Mouse (Mus musculus) bone marrow, adult 2 months (tissue): ENCODE results near the gene Myo16. TPM values are rescaled to one million over a fixed set of nuclear protein-coding genes. Genes with fewer than 3 reads are reported as not detected.

Experiments used
- H3K27ac ChIP-seq: fragments of 200-500 bp; 2 replicates; pipeline ENCODE4 v1.5.1; 2012; ENCODE audit warnings: low read depth, mild to moderate bottlenecking, control low read depth, inconsistent platforms, low read length; ENCODE audit not compliant: control insufficient read depth, poor library complexity, insufficient read depth
- H3K4me1 ChIP-seq: fragments of 200-500 bp; 2 replicates; pipeline ENCODE4 v1.6.1; 2011; ENCODE audit warnings: low read length; ENCODE audit not compliant: control insufficient read depth, insufficient read depth
- H3K4me3 ChIP-seq: fragments of 200-500 bp; replicated peaks from 2 replicates; pipeline ENCODE3; 2011; ENCODE audit warnings: mild to moderate bottlenecking, low read depth, low read length, control low read depth; ENCODE audit not compliant: control insufficient read depth
- CTCF ChIP-seq: fragments of 200-500 bp; IDR thresholded peaks from 2 replicates; pipeline ENCODE4 v1.5.1; 2011; ENCODE audit warnings: low read length, control low read depth; ENCODE audit not compliant: control insufficient read depth, insufficient read depth
- POLR2A ChIP-seq: fragments of 200-500 bp; IDR thresholded peaks from 2 replicates; pipeline ENCODE4 v1.6.1; 2011; ENCODE audit warnings: low read depth, mild to moderate bottlenecking, control low read depth, low read length, borderline replicate concordance; ENCODE audit not compliant: control insufficient read depth
- WGBS: fragments of 180-500 bp; shearing (Covaris S2); methylation state at CpG from one replicate; pipeline ENCODE4 v1.1.7; 2018; 5-methylcytosine and 5-hydroxymethylcytosine counted together
- polyA plus RNA-seq: library from polyadenylated mRNA; stranded (reverse); fragments of >200 nt; gene quantifications from 2 replicates; pipeline ENCODE4 v1.2.4, GENCODE M21; 2011; ENCODE audit warnings: low replicate concordance; ENCODE audit not compliant: missing spikeins, insufficient read depth, insufficient read length

Myo16 gene
- polyA plus RNA-seq, 1 experiment: not detected

DNA sequence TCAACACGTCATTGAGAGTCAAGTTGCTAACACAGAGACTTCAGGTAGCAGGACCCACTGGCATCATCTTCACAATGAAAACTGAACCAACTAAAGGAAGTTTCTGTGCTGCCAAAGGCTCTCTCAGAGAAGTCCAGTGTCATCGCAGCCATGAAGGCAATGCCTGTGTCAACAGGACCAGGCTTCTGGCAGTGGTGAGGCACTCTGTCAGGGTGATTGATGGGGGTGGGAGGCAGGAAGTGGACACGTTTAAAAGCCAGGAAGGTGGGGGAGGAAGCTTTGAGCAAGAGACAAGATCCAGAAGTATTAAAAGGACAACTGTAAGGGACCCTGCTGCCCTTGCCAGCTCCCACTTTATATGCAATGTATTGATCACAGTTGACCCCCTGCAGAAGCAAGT is 314.8 kb downstream of the Myo16 start:
- WGBS: 27% methylated on average over 3 of the region's 3 CpGs
- Histone ChIP-seq H3K27ac (no peak overlapping the region), H3K4me3 (no peak overlapping the region), H3K4me1 (no peaks in the 10 kb centered on the region)
- no peak for TF ChIP-seq POLR2A
- TF ChIP-seq CTCF: no peak

DNA sequence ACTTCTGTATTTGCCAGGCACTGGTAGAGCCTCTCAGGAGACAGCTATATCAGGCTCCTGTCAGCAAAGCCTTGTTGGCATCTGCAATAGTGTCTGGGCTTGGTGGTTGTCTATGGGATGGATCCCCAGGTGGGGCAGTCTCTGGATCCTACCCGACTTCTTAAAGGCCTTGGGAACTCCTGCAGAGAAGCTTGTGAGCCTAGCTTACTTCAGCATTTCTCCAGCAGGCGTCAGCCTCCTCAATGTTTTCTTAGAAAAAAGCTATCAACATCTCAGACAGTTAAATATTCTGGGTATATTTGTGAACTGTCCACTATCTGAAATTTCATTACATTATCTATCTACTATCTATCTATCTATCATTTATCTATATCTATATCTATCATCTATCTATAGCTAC is 315.9 kb downstream of the Myo16 start:
- no peaks in the 10 kb centered on the region for H3K4me1 ChIP-seq
- no peak overlapping the region for H3K27ac ChIP-seq
- no peak for TF ChIP-seq CTCF
- TF ChIP-seq POLR2A: no peak
- no peak overlapping the region for H3K4me3 ChIP-seq
- 64% methylated on average over 2 of the region's 2 CpGs for WGBS

DNA sequence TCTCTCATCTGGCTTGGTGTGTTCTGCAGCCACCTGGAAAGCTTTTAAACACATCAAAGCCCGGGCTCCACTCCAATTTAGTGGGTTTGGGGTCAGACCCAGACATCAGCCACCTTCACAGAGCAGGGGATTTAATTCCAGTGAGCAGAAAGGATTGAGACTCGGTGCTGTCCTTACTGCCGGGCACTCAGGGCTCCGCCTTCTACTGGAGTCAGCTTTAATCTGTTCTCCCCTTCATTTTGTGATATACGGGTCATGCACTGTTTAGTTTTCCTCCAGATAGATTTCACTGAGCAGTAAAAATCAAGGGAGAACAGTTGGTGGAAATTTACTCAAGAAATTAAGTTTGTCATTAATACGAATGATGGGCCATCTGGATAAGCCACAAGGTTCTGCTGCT is 316.6 kb downstream of the Myo16 start:
- Histone ChIP-seq H3K4me1 (no peaks in the 10 kb centered on the region), H3K27ac (no peak overlapping the region), H3K4me3 (no peak overlapping the region)
- WGBS: 64% methylated on average over 6 of the region's 6 CpGs
- TF ChIP-seq POLR2A: no peak
- TF ChIP-seq CTCF: no peak

DNA sequence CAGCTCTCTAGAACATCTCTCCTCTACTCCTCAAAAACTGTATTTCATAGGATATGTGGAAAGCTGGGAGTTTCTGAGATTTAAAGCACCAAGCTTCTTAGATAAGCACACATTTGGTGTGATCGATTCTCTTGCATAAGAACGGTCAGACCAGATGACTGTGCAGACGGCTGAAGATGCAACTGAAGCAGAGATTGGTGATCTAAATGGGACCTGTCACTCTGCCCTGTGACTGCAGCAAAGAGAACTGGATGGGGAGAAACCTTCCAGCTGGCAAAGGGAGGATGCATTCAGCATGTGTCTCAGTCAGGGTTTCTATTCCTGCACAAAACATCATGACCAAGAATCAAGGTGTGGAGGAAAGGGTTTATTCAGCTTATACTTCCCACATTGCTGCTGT is 318.7 kb downstream of the Myo16 start:
- Histone ChIP-seq H3K27ac (no peak overlapping the region), H3K4me1 (no peaks in the 10 kb centered on the region), H3K4me3 (no peak overlapping the region)
- TF ChIP-seq CTCF (no peak), POLR2A (no peak)
- 78% methylated on average over 3 of the region's 3 CpGs for WGBS

DNA sequence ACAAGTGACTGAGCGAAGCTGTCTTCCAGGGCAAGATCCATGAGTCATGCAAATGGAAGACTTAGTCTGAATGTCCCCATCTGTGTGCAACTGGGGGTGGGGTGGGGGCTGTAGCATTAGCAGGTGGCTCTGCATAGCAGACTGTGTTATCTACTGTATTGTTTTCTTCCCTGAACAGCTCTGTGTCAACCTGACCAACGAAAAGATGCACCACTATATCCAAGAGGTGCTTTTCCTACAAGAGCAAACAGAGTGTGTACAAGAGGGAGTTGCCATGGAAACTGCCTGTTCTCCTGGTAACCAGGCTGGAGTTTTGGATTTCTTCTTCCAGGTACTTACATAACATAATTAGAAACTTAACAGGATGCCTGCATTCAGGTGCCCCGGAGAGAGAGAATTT is 320.7 kb downstream of the Myo16 start:
- Histone ChIP-seq H3K4me1 (no peaks in the 10 kb centered on the region), H3K27ac (no peak overlapping the region), H3K4me3 (no peak overlapping the region)
- TF ChIP-seq CTCF (no peak), POLR2A (no peak)
- 74% methylated on average over 3 of the region's 3 CpGs for WGBS

DNA sequence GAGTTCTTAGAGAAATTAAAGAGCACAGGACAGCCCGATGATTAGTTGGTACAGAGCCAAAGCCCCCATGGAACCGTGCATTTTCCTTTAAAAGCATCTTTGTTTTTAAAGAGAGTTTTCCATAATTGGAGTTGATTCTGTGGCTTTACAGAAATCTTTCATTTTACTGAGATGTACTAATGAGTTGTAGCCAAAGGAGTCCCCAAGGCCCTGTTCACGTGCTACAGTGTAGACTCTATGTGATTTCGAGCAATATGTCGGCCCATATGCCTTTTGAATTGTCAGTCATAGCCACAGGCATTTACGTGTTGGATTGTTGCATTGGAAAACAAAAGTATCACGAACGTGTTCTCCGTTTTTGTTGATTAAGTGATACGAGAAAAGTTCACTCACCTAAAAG is 325.3 kb downstream of the Myo16 start:
- Histone ChIP-seq H3K4me1 (no peaks in the 10 kb centered on the region), H3K4me3 (no peak overlapping the region), H3K27ac (no peak overlapping the region)
- WGBS: 87% methylated on average over 10 of the region's 10 CpGs
- no peak for TF ChIP-seq POLR2A
- TF ChIP-seq CTCF: no peak

DNA sequence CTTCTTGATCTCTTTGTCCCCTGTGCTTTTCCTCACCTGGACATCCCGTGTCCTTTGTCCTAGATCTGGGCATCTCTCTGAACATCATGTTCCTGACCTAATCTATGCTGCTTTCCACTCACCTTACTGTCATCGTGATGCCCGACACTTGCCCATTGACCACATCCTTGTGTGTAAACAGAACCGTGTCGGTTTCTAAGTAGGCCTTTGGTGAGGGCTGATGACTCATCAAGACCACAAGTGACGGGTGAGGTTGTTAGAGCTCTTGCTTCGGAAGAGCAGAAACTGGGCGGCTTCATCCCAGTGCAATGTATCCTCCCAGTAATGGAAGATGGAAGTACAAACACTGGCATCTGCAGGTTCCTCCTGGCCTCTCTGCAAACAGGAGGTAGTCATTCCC is 327.1 kb downstream of the Myo16 start:
- WGBS: 20% methylated on average over 8 of the region's 8 CpGs
- H3K4me1 ChIP-seq: no peaks in the 10 kb centered on the region
- H3K4me3 ChIP-seq: no peak overlapping the region
- no peak overlapping the region for H3K27ac ChIP-seq
- TF ChIP-seq POLR2A (no peak), CTCF (no peak)

DNA sequence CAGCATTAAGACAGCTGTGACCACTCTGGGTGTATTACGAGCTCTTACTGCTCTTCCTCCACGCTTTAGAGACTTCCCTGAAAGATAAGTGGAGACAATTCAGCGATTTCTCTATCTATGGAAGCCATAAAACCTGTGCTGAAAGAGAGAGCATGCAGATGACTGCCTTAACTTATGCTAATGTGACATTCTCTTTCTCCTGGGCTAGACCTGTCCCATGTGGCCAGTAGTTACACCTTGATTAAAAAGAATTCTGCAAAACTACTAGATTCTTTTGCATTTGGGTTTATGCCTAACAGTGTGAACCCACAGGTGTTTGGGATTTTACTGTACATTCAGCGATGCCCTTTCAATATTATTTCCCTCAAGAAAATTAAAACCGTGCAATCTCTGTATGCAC is 328.4 kb downstream of the Myo16 start:
- WGBS: 64% methylated on average over 5 of the region's 5 CpGs
- Histone ChIP-seq H3K4me3 (no peak overlapping the region), H3K27ac (no peak overlapping the region), H3K4me1 (no peaks in the 10 kb centered on the region)
- TF ChIP-seq POLR2A: no peak
- TF ChIP-seq CTCF: no peak

DNA sequence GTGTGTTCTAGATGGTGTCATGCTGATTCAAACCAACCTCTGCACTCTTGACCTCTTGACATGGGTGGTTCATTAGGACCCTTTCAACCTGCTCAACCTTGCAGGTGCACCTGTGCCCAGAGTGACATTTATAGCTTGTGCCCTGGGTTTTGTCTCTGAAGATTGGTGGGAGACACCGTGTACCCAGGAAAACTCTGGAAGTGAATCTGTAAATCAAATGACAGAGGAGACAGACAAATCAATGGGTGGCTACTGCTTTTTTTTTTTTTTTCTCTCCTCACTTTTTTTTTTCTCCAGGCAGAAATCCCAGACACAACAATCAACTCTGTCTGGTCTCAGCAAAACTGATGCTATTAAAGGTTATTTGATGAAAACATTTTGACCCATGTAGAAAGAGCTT is 329.2 kb downstream of the Myo16 start:
- no peaks in the 10 kb centered on the region for H3K4me1 ChIP-seq
- no peak overlapping the region for H3K4me3 ChIP-seq
- no peak overlapping the region for H3K27ac ChIP-seq
- TF ChIP-seq CTCF (no peak), POLR2A (no peak)
- WGBS: 67% methylated on average over 1 of the region's 1 CpGs
